Mouse (Mus musculus) adrenal gland, postnatal 36 days (tissue): ENCODE measurements around the gene Bicral. TPM values are rescaled to one million over a fixed set of nuclear protein-coding genes. Genes with fewer than 3 reads are reported as not detected.
"Not testable (repeated sequence)": the region's sequence is repeated elsewhere in the genome, so short reads cannot be mapped to it uniquely, and the experiment has no call there.

Experiments used
- DNase-seq, 2 experiments: peaks; one replicate each; pipeline ENCODE4 v3.0.0; 2021; ENCODE audit warnings: mixed read lengths in 1 of 2
- total RNA-seq, 2 experiments: library from RNA; stranded (reverse); gene quantifications; 2 replicates each; pipeline ENCODE4 v1.2.3; 2021

Bicral gene
- total RNA-seq, 2 experiments from 2014 or later, result 23.0 to 24.3 TPM

DNA sequence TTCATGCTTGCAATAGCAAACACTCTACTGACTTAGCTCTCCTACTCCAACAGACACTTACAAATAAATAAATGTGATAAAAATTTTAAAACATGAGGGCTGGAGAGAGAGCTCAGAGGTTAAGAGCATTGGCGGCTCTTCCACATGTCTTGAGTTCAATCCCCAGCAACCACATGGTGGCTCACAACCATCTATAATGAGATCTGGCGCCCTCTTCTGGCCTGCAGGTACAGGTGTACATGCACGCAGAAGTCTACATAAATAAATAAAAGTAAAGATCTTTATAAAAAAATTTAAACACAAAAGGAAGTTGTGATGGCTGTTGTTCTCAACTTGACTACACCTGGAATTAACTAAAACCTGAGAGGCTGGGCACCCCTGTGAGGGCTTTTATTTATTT is 17.3 kb upstream of the Bicral start:
- DNase-seq, result no peak

DNA sequence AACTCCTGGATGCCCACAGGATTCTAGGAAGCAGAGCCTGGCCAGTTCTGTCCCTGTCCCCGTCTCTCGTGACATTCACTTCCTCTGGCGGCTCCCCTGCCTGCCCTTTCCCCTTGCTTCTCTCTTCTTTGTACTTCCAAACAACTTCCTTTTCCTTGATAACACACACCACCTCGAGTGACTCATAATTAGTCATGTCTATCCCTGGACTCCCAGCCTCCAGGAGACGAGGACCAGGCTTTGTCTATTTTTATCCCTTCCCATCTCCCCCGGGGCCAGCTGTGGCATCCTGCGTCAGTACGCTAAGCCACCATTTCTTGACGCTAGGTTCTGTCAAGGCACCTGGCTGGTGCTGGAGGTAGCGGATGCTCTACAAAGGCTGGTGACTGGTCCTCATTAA is 15.9 kb upstream of the Bicral start:
- peak; percentile 63 to 76 for DNase-seq

DNA sequence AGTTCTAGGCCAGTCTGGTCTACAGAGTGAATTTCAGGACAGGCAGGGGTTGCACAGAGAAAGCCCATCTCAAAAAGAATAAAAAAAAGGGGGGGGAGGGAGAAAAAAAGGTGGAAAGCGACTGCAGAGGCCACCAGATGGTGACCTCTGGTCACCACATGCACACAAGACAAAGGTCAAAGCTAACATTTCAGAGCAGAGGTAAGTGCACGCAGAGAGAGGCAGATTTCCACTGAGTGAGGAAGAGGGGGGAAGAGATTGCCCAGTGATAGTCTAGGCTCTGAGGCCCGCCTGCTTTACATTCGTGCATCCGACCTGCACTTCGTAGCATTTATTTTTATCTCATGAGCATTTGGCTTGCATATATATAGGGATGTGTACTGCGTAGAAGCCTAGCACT is 14.5 kb upstream of the Bicral start:
- no peak for DNase-seq

DNA sequence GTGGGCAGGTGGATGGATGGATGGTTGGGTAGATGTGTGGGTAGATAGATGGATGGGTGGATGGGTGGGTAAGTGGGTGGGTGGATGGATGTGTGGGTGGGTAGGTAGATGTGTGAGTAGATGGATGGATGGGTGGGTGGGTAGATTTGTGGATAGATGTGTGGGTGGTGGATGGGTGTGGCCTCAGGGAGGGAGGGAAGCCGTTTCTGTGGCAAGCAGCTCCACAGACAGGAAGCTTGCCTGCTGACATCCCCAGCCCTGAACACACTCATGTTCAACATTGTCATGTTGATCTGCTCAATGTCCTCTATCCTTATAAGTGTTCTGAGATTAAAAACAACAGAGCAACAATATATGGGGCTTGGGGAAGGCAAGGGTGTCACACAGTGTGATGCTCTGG is 12.6 kb upstream of the Bicral start:
- DNase-seq, result no peak

DNA sequence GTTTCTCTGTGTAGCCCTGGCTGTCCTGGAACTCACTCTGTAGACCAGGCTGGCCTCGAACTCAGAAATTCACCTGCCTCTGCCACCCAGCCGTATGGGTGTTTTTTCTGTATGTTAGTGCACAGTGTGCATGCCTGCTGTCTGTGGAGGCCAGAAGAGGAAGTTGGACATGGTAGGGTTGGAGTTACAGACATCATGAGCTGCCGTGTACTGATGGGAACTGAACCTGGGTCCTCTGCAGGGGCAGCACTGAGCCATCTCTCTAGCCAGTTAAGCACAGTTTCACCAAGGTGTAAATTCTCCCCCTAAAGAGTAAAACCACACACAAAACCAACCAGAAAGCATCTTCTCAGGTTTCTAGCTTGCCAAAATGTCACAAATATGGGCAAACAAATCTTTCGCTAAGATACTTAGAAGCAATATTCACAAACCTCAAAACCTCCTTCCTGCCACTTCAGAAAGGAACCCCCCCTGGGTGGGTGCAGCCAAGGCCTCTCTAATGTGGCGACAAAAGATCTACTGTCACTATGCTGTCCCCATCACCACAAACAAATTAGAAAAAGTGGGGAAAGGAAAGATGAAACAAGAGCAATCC is 12.0 kb upstream of the Bicral start:
- DNase-seq, result no peak

DNA sequence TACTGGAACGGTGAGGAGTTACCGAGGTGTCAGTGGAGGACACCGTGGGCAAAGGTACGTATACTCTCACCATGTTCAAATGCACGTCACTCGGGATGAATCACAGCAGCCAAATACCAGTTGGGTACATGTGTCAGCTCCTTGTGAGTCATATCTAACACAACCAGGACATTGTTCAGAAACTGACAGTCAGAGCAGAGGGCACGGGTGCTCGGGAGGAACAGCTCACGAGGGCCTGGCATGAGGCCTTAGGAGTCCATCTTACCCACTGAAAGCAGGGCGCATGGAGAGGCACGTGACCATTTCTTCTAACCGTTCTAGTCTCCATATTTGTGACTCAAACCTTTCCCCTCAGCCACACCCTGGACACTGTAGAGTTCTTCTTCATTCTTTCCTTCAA is 8.6 kb upstream of the Bicral start:
- DNase-seq, result peak; percentile 76 to 84

DNA sequence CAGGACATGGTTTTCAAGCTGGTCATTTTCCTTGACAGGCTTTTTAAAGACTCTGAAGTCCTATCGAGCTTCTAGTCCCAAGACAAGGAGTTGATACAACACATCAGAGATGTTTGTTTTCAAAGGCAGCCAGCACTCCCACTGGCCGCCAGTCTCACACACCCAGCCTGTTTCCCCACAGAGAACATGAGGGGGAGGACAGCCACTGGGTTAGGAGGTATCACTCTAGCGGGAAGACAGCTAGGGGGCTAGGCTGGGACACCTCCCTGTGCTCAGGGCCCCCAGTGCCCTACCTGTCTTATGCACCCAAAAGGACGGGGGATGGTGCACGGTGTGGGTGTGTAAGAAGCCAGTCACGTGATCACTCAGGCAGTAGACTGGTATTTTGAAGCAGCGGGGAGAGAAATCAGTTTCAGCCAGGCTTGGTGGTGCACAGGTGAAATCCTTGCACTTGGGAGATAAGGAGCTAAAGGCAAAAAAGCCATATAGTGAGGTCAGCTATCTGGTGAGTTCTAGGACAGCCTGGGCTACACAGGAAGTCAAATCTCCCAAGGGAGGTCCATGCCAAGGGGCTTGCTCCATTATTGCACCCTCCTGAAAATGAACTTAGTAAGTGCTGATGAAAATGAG is 6.4 kb upstream of the Bicral start:
- DNase-seq, result no peak

DNA sequence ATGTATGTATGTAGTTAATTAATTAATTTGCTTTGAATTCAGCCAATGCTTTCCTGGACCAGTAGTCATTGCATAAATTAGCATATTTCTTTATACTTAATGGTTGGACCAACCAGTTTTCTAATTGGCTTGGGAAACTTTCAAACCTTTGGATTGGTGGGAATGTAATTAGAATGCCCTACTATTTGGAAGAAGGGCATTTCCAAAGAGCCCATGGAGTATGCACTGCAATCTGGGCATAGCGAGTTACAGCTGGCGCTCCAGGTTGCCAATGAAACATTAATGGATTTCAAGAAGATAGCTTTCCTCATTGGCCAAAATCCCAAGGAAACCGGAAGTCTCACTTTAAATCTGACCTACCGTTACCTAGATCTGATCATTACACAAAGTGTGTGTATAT is 1.8 kb upstream of the Bicral start:
- DNase-seq, result no peak

DNA sequence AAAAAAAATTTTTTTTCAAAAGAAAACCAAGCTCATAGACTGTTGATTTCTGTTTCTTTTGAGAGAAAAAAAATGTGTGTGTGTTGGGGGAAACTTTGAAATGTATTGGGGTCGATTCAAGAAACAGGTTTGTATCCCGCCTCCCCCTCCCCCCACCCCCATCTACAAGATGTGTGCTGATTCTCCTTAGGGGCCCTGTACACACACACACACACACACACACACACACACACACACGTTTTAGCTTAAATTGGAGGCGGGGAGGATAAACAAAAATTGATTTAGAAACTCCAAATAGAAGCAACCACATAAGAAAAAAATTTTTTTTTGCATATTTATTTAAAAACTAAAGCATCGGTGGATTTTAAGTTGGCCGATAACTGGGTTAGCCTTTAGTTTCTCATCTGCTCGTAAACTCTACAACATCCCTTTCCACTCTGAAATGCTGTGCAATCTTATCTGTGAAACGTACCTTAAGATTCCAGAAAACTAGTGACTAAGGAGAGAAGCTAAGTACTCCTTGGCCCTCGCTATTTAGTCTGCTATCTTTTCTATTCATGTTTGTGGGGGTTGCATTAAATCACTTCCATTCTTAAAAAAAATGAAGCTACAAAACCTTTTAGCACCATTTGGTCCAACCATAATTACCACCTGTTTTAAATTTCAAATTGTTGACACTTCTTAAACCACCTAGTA is 615 bp upstream of the Bicral start:
- no peak for DNase-seq

DNA sequence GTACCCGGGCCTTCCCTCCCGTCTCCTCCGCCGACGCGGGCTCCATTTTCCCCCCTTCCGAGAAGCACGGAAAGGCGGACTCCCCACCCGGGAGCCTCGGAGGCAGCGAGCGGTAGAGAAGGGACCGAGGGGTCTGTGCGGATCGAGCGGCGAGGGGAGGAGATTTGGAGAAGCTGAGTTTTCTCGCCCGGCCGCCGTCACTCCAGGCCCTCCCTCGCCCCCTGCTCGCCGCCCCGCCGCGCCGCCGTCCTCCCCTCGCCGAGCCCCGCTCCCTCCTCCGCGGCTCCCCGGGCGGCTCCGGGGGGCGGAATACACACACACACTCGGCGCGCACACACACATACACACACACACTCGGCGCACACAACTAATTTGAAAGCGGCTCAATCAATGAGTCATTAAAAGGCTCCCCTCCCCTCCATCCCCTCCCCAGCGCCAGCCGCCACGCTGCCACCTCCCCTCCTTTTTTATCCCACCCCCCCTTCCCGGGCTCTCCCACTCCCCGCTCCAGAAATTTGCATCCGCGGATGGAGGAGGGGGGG is 850 bp downstream of the Bicral start:
- peak; percentile 81 to 88 for DNase-seq

DNA sequence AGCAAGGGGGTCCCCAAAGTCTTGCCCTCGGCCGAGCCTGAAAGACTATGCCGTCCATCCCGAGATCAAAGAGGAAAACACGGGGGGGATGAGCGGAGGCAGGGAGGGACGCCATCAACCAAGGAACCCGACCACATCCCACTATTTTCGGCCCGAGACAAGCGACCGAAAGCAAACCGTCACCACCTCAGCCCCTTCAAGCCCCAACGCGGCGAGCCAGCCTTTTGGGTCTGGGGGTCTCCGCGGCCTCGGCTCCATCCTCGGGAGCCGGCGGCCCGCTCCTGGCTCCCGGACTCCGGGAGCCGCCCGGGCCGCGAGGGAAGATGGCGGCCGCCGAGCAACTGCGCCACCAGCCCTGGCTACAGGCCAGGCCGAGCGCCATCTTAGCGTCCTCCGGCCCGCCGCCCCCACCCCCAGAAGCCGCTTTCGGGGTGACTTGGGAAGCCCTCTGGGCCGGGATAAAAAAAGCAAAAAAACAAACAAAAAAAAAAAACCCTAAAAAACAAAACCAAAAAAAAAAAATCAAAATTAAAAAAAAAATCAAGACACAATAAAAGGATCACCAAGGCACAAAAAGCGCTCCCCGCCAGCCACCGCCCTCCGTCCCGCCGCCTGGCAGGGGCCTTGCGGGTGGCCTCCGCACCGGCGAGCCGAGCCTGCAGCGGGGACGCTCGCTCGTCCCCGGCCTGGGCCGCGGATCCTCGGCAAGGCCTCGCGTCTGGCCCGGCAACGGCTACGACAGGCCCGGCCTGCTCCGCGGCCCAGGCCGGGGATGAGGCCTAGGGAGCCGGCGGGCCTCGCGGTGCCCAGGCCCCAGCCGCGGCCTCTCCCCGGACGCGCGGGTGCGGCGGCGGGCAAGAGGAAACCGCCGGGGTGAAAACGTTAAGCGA is 1.6 kb downstream of the Bicral start:
- peak; percentile 82 to 91 for DNase-seq

DNA sequence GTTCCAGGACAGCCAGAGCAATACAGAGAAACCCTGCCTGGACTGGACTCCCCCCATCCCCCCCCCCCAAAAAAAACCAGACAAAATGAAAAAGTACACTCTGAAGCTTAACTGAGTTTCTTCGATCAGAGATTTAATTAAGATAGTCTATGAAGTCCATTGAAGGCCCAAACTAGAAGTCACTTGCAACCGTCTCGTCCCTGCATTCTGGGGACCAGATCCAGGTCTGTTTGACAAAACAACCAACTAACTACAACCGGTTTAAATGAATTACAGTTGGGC is 2.2 kb downstream of the Bicral start:
- no peak for DNase-seq

DNA sequence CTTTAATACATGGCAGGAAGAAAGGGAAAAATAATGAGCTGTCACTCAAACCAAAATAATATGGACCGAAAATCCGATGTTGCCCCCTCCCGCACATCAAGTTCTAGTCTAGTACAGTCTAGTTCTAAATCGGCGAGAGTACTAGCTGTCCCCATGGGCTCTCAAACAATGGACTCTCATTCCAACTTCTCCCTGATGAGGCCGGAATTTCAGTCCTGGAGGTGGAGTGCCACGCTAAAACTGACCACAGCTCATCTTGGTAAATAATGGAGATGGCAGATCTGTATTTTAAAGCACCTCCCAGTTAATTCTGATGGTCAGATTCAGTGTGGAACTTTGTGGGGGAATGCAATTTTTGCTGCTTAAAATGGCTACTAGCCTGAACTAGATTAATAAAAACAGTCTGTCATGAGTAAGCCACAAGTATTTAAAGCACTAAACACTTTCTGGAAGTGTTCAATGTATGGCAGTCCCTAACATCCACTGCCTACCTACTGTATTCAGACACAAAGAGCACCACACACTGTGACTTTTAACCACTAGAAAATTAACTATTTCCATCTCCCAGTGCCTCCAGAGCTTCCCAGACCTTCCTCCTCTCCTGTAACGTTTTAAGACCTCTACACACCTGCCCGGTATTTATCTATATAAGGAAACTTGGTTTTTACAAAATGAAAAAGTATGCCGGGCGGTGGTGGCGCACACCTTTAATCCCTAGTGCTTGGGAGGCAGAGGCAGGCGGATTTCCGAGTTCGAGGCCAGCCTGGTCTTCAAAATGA is 2.8 kb downstream of the Bicral start:
- DNase-seq, result no peak

DNA sequence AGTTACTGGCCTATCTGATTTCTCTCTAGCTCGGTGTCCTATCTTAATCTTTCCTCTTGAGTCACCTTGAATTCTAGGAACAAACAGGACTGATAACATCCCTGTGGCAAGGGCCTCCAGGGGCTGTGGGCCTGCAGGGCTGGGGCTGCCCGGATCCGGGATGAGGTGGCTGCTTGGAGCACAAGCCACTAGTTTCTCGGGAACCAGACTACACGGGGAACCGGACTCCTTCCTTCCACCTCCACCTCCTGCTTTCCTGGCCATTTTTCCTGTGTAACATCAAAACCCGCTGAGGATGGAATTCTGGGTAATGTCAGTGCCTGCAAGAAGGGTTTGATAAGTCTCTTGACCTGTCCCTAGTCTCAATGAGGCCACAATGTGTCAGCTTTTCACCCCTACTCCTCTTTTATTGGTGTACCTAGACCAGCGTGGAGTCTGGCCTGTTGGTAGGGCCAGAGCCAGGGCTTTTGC is 3.6 kb downstream of the Bicral start:
- DNase-seq, result peak; percentile 40 to 59

DNA sequence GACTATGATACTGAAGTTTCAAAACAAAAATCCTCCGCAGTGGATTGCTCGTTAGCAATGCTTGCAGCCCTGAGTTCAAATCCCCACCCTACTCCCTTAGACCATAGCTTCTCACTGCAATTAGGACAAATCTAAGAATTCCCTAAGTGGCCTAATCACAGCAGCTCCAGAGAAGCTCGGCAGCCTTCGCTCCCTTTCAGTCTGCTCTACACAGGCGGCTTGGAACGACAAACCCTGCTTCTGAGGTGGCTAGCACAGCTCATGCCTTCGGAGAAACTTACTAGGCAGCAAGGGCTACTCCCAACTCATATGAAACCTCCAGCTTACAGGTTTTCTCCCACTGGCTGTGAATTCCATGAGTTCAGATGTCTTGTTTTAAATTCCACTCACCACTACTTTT is 4.2 kb downstream of the Bicral start:
- no peak for DNase-seq

DNA sequence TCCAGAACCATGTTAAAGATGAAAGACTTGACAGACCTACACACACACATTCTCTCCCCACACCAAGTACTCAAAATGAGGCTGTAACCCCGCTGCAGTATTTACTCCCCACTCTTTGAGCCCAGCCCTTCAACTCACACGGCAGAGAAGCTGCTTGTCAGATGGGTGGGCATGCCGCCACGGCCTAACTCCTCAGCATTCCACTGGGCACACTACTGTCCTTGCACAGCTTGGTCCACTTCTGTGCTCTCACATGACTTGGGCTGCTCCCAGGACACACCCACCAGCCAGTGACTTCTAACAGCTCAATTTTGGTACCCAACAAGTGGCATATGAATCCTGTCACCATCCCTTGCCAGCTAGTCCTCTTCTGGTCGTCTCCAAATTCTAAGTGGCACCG is 5.0 kb downstream of the Bicral start:
- DNase-seq, result peak; percentile 68 to 77

DNA sequence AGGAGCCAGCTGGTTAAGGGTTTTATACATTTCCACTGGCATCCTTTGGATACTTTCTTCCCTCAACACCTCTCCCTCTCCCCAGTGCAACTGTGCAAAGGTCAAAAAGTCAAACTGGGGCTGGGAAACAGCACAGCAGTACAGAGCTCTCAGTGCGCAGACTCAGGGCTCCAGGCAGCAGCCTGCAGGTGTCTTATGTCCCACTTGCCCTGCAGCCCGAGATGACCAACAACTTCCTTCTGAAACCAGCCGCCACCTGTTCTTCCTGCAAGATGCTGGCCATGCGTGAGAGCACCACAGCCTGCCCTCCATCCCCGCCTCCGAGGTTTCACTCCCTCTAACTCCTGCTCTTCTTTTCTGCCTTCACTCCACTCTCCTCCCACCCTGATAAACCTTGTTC is 5.6 kb downstream of the Bicral start:
- no peak for DNase-seq

DNA sequence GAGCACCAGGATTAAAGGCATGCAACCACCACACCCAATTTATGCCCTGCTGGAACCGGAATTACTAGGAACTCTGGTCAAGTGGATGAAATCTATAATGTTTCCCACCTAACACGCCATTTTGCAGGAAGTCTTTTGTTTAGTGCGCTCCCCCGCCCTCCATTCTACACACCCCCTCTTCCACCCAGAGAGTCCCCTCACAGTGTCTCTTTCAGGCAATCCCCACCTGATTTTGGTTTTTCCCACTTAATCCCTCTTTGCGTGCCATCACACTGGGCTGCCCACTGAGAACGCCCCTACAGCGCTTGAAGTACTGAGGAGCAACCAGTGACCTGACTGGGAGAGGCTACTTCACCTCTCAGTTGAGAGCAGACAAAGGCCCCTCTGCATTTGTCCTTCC is 11.1 kb downstream of the Bicral start:
- DNase-seq, result no peak

DNA sequence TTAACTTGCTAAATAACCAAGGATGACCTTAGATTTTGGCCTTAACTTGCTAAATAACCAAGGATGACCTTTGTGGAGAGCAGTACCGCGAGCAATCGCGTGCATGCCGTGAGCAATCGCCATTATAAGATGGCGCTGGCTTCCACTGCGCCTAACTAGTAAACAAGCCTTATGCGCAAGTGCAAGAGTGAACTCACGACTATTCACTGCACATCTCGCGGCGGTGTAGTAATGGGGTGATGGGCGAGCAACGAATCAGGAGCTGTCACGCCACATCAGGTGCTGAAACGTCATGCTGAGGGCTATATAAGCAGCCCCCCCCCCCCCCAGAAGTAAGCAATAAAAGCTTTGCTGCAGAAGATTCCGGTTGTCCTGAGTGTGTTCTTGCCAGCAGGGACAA is 11.7 kb downstream of the Bicral start:
- not testable (repeated sequence) for DNase-seq

DNA sequence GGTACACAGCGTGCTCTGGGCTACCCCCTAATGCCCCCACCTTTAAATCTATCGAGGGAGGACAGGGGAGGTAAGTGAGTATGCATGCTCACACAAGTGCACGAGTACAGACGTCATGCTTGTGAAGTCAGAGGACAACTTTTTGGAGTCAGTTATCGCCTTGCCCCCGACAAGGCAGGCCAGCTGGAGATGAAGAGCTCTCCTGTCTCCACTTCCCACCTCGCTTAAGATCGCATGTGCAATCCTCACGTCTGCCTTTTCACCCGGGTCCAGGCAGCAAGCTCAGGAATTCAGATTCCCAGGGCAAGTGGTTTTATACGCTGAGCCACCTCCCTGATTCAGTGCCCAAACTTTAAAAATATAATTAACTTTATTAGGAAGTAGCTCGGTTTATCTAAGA is 13.0 kb downstream of the Bicral start:
- DNase-seq, result no peak

DNA sequence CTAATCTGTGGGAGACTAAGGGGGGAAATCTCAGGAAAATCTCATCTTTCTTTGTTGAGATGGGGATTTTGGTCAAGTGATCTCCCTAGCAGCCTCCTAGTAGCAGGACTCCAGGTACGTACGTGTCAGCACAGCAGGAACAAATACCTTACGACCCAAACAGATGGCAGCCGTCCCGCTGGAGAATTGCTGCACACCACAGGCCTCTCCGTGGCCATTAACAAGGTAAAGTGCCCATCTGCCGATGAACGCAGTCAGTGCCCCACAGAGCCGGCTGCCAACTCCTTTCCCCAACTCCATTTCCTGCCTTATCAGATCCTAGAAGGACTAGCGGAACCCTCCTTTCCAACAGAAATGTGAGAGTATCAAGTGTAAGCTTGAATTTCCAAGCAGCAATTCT is 13.5 kb downstream of the Bicral start:
- DNase-seq, result no peak

DNA sequence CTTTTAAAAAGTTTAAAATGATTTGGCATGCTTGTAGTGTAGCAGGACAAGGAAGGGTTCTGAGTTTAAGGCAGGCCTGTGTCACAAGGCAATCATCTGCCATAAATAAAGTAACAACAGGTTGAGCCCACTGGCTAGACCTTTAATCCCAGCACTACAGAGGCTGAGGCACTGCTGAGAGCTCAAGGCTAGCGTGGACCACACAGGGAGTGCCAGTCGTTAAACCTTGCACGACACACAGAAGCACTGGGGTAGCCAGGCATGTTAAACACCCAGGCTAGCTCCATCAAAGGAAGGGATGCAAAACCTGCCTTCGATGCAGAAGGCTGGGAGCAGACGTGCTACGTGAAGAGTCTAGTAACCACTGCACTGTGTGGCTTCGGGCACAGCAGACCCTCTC is 14.6 kb downstream of the Bicral start:
- no peak for DNase-seq
